Mouse (Mus musculus) macrophage (primary cell): Measurements from ENCODE around the gene Rae1. TPM values are rescaled to one million over a fixed set of nuclear protein-coding genes. Genes with fewer than 3 reads are reported as not detected.

Source experiments
- H3K27ac ChIP-seq: fragments of 350-480 bp; formaldehyde crosslinking; 2 replicates; pipeline ENCODE4 v1.9.0; 2021
- H3K36me3 ChIP-seq: fragments of 350-480 bp; formaldehyde crosslinking; 2 replicates; pipeline ENCODE4 v1.9.0; 2021; ENCODE audit errors: inconsistent target
- H3K4me3 ChIP-seq: fragments of 350-480 bp; formaldehyde crosslinking; 2 replicates; pipeline ENCODE4 v1.9.0; 2021; ENCODE audit errors: inconsistent target
- H3K79me2 ChIP-seq: fragments of 350-480 bp; formaldehyde crosslinking; 2 replicates; pipeline ENCODE4 v1.9.0; 2021; ENCODE audit errors: inconsistent target
- WGBS: methylation state at CpG from one replicate; pipeline ENCODE4 v1.1.7; 2026; ENCODE audit warnings: inconsistent platforms; ENCODE audit not compliant: missing documents; 5-methylcytosine and 5-hydroxymethylcytosine counted together
- polyA plus RNA-seq: library from polyadenylated mRNA; stranded (reverse); fragments of 250-400 nt; gene quantifications from 3 replicates; pipeline ENCODE4 v1.2.4, GENCODE M21; 2018; ENCODE audit warnings: inconsistent platforms

Gene Rae1
- polyA plus RNA-seq, 1 experiment from 2014 or later: 35.9 TPM

- Histone ChIP-seq H3K4me3 (no peak overlapping the region), H3K27ac (no peak overlapping the region), H3K79me2 (no peaks in the 10 kb centered on the region), H3K36me3 (no peaks in the 10 kb centered on the region)
- WGBS: 72% methylated on average over 8 of the region's 11 CpGs
These were observed 57.0 kb downstream of the Rae1 start for GRCm38 (mm10) chr2:173056882-173057315.

- Histone ChIP-seq H3K36me3 (no peaks in the 10 kb centered on the region), H3K79me2 (no peaks in the 10 kb centered on the region), H3K27ac (no peak overlapping the region), H3K4me3 (no peak overlapping the region)
- WGBS: 82% methylated on average over 10 of the region's 10 CpGs
These were observed 57.7 kb downstream of the Rae1 start for GRCm38 (mm10) chr2:173057623-173058022.

- Histone ChIP-seq H3K27ac (no peak overlapping the region), H3K4me3 (no peak overlapping the region), H3K36me3 (no peaks in the 10 kb centered on the region), H3K79me2 (no peaks in the 10 kb centered on the region)
- 70% methylated on average over 11 of the region's 11 CpGs for WGBS
These were observed 58.3 kb downstream of the Rae1 start for GRCm38 (mm10) chr2:173058263-173058662.

- 80% methylated on average over 9 of the region's 9 CpGs for WGBS
- H3K27ac ChIP-seq: no peak overlapping the region
- H3K36me3 ChIP-seq: no peaks in the 10 kb centered on the region
- H3K4me3 ChIP-seq: no peak overlapping the region
- H3K79me2 ChIP-seq: no peaks in the 10 kb centered on the region
These were observed 60.5 kb downstream of the Rae1 start for GRCm38 (mm10) chr2:173060450-173060849.

GRCm38 (mm10) chr2:173061443-173062351 lies 61.8 kb downstream of the Rae1 start:
- Histone ChIP-seq H3K36me3 (no peaks in the 10 kb centered on the region), H3K79me2 (no peaks in the 10 kb centered on the region), H3K27ac (peak overlapping the region; percentile 58), H3K4me3 (peak overlapping the region; percentile 2; the same call in 1 of the 2 replicates)
- WGBS: 2% methylated on average over 15 of the region's 15 CpGs

- WGBS: no CpG with 5 or more reads among the region's 1 CpGs
- no peak overlapping the region for H3K27ac ChIP-seq
- no peak overlapping the region for H3K4me3 ChIP-seq
- H3K36me3 ChIP-seq: no peaks in the 10 kb centered on the region
- no peaks in the 10 kb centered on the region for H3K79me2 ChIP-seq
These were observed 63.3 kb downstream of the Rae1 start for GRCm38 (mm10) chr2:173063219-173063618.

- H3K4me3 ChIP-seq: no peak overlapping the region
- no peaks in the 10 kb centered on the region for H3K79me2 ChIP-seq
- no peaks in the 10 kb centered on the region for H3K36me3 ChIP-seq
- H3K27ac ChIP-seq: no peak overlapping the region
- WGBS: 94% methylated on average over 2 of the region's 2 CpGs
These were observed 64.9 kb downstream of the Rae1 start for GRCm38 (mm10) chr2:173064864-173065263.

Other genes starting within 250 kb of the Rae1 start
- 0.04 TPM in 1 of 3 replicates, not detected in the others for gene Bmp7, start 59.8 kb upstream of the Rae1 start, polyA plus RNA-seq
- not detected in 3 replicates for gene Spo11, start 22.4 kb upstream of the Rae1 start, polyA plus RNA-seq
- 9.6 to 14.5 TPM (median 12.6 TPM) in 3 replicates for gene Rbm38, start 20.4 kb downstream of the Rae1 start, polyA plus RNA-seq
- gene Ctcfl, start 119.4 kb downstream of the Rae1 start, polyA plus RNA-seq: not detected in 3 replicates
- not detected in 3 replicates for gene Pck1, start 152.9 kb downstream of the Rae1 start, polyA plus RNA-seq
- 88.4 to 217 TPM (median 90.0 TPM) in 3 replicates for gene Zbp1, start 218.8 kb downstream of the Rae1 start, polyA plus RNA-seq